Mouse (Mus musculus) megakaryocyte-erythroid progenitor cell, adult 5-6 weeks (primary cell): ENCODE measurements around the gene Fam219b. TPM values are rescaled to one million over a fixed set of nuclear protein-coding genes. Genes with fewer than 3 reads are reported as not detected.
A peak's percentile ranks its signal among the peaks of the same experiment; 100 is the strongest.

Experiments
- ATAC-seq: replicated peaks from 2 replicates; pipeline ENCODE4 v1.8.0; 2016; ENCODE audit warnings: mild to moderate bottlenecking, inconsistent platforms; ENCODE audit not compliant: severe bottlenecking, poor library complexity, low FRiP score, low TSS enrichment
- total RNA-seq, 2 experiments: library from RNA; stranded (forward) in 1 of 2; stranded (reverse) in 1 of 2; fragments of 200-1000, 215-1000 nt in 1 of 2; fragments of >200 nt in 1 of 2; fragmentation: Nextera tagmentation in 1 of 2; gene quantifications; 2 replicates each; pipeline ENCODE4 v1.2.3; 2014 to 2017

Gene Fam219b
- total RNA-seq, 2 experiments from 2014 or later = 9.2 to 12.7 TPM

DNA sequence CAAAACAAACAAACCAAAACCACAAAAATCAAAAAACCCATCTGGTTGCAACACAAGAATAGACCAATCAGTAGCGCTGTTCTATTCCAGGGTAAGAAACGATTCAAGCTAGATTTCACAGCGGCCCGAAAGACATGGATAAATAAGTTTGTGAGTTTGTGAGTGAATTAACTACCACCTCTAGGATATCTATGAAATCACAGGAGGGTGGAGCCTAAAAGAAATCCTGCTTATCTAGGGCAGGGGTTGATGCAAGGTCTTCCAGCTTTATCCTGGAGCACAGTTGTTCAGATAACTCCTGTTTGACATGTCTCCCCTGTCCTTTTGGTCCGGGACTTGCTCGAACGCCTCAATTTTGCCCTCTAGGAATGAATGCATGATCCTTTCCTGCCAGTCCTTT, 22.9 kb downstream of the Fam219b start:
- ATAC-seq = 0 out of 2 replicates have a peak, but pooled peaks have one; percentile 11

DNA sequence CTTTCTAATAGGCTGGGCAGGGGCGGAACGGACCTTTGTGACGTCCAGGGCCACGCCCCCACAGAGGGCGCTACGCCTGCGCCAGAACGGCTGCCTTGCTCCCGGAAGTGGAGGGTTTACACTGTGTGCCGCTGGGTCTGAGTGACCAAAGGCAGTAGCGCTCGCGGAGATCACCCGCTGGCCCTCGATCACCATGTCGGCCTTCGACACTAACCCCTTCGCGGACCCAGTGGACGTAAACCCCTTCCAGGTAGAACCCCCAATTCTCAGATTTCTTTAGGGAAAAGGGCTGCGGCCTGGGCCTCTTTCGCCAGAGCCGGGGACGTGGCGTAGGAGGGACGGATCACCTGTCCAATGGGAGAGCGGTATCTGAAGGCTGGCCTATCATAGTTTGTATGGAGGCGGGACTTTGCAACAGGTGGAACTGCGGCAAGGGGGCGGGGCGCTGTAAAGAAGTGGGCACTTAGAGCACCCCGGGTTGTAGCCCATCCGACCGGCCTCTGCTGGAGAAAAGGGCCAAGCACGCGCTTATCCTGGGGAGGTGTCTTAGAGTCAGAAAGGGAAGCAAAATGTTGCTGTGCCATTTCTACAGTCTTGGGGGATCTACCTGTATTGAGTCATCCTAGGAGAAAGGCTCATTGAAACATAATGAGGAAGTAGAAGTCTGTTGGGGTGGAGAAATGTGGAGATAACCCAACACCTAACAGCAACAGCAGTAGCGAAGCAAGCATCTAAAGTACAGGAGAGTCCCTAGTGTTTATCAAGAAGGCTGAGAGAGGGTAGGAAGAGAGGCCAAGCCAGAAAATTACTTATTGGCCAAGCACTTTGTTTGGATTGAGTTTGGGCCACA, 23.8 kb downstream of the Fam219b start, which contains the start of gene Scamp2:
Scamp2 (plus strand) TSS at position 83 of the 850 bp plus-strand sequence.
- peak; percentile 99 for ATAC-seq

DNA sequence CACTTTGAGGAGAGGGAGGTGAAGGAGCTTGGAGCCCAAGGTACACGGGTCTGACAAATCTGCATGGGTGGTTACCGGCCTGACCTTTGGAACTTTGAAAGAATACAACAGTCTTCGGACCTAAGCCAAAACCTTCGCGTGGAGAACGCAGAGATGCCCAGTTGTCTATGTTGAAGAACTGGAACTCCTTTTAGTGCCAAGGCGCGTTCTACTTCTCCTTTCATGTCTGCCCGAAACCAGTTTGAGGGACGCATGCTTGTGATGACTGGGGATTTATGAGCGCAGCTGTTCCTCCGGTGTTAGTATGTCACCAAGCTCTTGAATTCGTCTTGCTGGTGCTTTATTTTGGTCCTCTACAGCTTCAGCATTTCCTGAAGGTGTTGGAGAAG, 24.4 kb downstream of the Fam219b start:
- ATAC-seq = no peak

DNA sequence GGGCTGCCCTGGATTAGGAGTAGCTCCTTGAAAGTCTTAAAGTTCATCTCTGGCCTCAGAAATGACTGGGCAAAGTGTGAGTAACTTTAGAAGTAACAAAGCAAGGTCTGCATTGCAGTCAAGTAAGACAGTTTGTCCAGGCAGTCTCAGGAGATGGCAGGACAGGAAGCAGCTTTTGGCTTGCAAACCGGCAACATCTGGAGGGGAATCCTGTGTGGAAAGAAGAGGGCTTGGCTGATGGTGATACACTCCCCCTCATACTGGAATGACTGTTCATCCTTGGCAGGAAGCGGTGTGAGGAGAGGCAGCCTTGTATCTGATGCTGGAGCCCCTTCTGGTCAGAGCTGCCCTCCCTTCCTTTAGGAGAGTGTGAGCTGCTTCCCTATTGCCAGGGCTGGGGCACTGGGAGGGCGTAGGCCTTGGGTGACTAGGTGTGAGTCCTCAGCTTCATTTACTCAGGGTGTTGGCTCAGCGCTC, 25.6 kb downstream of the Fam219b start:
- no peak for ATAC-seq

DNA sequence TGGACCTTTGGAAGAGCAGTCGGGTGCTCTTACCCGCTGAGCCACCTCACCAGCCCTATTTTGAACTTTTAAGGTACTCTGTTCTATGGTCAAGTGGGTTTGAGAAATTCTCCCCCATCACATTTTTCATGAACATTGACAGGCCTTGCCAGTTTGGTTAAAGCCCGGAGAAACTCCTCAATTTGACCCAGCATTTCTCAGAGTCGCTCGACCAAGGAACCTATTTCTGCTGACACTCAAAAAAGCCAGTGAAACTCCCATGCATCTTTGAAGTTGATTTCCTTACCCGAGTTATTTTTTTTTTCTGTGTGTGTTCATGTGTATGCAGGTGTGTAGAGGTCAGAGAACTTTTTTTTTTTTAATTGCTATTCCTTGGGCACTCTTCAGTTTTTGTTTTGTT, 27.3 kb downstream of the Fam219b start:
- ATAC-seq = no peak

DNA sequence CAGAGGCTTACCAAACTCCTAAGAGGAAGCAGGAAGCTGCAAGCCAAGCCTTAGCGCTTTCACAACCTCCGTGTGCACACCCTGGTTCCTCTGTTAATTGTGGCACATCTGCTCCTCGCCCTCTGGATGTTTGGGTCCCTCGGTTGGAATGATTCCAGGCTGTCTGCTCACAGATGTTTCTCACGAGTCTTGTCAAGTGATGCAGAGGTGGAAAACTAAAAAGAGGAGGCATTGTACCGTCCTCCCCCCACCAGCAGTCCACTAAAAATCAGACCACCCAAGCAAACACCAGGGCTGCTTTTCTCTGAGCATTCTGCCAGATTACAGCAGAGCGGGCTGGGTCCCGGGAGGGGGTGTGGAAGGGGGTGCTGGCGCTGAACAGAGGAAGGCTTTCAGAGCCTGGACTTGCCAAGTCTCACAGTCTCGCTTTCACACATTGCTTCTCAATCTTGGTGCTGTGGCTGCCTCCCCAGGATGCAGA, 28.5 kb downstream of the Fam219b start:
- ATAC-seq = no peak

DNA sequence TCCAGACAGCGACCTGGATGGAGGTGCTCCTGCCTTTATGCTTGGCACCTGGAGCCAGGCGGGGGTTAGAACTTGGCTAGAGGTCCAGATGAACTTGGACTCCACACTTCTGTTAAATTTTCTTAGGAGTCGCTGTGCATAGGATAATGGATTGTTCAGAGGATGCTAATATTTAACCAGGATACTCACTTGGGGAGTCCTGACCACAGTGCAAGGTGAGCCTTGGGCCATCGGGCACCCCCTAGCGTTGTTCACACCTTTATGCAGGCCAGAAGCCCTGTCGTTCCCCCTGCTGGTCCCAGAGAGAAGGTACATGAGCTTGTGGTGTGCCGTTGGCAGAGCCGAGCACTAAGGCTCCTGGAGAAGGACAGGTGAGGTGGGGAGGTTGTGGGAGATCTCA, 29.5 kb downstream of the Fam219b start:
- ATAC-seq = no peak; the same call in 1 of the 2 replicates

DNA sequence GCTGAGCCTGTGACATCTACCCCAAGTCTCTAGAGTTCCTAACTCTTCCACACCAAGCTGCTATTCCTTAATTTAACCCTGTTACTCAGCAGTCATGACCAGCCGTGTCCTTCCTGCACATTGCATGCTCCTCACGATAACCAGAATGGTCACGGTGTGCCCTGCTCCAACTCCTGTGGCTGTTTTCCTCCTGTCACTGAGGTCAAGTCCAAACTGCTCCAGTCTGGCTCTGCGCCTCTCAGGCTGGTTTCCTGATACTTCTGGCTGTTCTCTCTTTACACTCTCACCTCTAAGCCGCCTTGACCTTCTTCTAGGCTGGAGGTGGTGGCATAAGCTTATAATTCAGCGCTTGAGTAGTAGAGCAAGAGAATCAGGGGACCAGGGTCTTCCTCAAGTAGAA, 31.2 kb downstream of the Fam219b start:
- ATAC-seq = no peak

DNA sequence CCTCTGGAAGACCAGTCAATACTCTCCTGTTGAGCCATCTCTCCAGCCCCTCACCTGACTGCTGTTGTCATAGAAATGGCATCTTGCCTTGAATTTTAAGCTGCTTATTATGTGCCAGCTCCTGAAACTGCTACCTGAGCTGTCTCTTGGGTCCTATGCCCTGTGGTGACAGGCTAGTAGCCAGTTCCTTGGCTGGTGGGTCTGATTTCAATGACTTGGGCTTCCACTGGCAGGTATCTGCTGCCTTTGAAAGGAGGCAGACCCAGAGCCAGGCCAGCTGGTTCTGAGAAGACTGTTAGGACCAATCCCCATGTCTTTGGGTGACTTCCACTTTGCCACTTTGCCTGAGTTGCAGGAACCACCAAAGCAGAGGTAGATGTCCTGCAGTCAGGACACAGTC, 37.1 kb downstream of the Fam219b start:
- no peak for ATAC-seq

DNA sequence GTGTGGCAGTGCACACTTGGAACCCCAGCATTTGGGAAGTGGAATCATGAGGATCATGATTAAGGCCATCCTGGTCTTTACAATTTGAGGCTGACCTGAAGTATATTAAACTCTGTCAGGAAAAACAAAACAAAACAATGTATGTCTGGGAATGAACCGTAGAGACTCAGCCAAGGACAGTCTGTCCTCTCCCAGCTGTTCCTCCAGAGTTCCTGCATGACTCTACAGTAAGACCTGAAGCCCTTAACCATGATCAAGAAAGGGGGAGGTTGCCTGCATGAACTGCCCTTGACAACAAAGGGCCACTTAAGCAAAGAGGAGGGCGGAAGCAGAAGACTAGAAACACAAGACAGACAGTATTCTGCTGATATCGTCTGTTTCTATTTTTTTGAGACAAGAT, 38.2 kb downstream of the Fam219b start:
- ATAC-seq = no peak

DNA sequence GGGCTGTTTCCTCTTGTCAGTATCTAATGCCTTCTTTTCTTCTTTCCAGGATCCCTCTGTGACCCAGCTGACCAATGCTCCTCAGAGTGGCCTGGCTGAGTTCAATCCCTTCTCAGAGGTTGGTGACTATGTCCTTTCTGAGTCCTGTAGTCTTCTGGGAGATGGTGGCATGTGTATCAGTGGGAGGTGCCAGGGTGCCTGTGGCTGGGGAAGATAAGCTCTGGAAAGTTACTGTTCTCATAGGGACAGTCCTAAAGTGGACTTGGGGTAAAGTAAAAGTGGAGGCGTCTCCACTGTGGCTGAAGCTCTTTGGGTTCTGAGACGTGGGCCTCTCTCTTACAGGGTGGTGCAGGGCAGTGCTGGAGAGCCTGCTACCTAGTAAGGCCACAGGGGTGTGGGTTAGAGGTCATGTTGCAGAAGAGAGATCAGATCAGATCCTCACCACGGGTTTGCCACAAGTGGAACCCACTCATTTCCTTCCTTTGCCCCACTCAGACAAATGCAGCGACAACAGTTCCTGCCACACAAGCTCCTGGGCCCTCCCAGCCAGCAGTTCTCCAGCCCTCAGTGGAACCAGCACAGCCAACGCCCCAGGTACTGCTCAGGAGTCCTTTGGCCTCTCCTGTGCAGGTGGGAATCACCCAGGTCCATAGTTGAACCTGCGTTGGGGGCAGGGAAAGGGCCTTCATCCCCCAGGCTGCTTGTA, 40.0 kb downstream of the Fam219b start:
- peak; percentile 76 for ATAC-seq

DNA sequence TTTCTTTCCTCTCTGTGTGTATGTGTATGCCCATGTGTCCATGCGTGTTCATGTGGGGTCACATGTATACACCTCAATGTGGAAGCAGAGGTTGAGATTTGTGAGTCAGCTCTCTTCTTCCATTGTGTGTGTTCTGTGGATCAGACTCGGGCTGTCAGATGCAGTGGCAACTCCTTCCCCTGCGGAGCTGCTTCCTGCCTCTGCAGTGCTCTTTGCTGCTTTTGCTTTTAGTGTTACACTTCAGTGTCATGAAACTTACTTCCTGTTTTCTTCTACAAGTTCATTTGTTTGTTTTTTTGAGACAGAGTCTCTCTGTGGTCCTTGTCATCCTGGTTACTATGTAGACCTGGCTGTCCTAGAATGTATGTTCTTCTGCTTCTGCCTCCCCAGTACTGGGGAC, 47.7 kb downstream of the Fam219b start:
- ATAC-seq = no peak

DNA sequence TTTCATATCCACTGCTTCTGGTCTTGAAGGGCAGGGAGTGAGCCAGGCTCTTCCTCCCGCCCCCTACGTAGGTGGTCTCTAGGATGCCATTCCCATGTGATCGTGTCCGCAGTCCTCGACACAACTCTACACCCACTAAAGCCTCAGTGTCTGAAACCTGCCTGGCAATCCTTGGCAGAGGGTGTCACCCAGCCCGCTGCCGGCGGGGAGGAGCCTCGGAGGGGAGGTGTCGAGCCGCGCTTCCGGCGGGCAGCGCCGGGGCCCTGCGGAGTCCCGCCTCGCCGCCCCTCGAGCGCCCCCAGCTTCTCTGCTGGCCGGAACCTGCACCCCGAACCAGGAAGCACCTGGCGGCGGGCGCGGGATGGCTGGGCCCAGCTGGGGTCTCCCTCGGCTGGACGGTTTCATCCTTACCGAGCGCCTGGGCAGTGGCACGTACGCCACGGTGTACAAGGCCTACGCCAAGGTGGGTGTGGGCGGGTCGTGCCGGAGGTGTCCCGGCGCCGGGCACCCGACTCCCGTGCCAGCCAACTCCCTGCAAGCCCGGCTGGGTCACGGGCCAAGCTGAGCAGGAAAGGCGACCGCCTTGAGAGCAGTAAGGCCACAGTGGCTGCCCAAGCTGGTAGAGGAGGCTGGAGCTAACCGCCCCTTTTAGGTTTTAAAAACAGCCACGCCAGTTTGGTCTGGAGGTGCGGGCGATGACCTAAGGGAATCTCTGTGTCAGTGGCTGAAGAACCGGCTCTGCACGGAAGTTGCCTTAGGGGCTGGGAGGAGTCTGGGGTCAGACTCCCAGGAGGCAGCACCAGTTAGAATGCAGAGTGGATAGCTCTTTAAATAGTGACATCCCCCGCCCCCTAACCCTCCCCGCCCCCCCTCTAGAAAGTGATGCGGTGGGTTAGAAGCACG, 52.1 kb downstream of the Fam219b start, which contains the start of gene Ulk3:
Ulk3 (plus strand) TSS at position 229 of the 903 bp plus-strand sequence.
- peak; percentile 90 for ATAC-seq

DNA sequence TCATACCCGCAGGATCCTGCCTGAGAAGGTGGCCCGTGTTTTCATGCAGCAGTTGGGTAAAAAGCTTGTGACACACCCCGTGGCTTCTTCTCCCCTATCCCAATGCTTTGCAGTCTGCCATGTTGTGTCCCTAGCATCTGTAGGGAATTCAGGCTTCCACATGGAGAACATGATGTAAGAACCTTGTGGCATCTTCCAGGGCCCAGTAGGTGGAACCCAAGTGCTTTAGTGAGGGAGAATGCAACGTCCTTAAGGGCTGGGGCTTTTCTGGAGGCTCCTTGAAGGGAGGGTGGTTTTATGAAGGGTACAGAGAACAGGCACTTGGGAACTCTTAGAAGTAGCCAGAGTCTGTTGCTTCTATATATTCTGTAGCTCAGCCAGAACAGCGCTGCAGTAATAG, 53.4 kb downstream of the Fam219b start:
- no peak for ATAC-seq

Other genes starting within 250 kb of the Fam219b start
- gene Ppcdc, start 97.4 kb upstream of the Fam219b start, total RNA-seq (2014; fragmentation: Nextera tagmentation) = 22.1 and 34.8 TPM in 2 replicates
- gene Ppcdc, start 97.4 kb upstream of the Fam219b start, total RNA-seq (2017) = 10.5 and 13.9 TPM in 2 replicates
- gene Scamp5, start 69.5 kb upstream of the Fam219b start, total RNA-seq (2014; fragmentation: Nextera tagmentation) = not detected in 2 replicates
- gene Scamp5, start 69.5 kb upstream of the Fam219b start, total RNA-seq (2017) = not detected in 2 replicates
- gene Rpp25, start 33.5 kb upstream of the Fam219b start, total RNA-seq (2014; fragmentation: Nextera tagmentation) = not detected in 2 replicates
- not detected in 2 replicates for gene Rpp25, start 33.5 kb upstream of the Fam219b start, total RNA-seq (2017)
- 479 and 484 TPM in 2 replicates for gene Cox5a, start 16.3 kb upstream of the Fam219b start, total RNA-seq (2014; fragmentation: Nextera tagmentation)
- gene Cox5a, start 16.3 kb upstream of the Fam219b start, total RNA-seq (2017) = 60.4 and 80.0 TPM in 2 replicates
- 13.5 and 16.6 TPM in 2 replicates for gene Mpi, start 15.2 kb downstream of the Fam219b start, total RNA-seq (2014; fragmentation: Nextera tagmentation)
- gene Mpi, start 15.2 kb downstream of the Fam219b start, total RNA-seq (2017) = 6.6 and 6.7 TPM in 2 replicates
- gene Scamp2, start 23.4 kb downstream of the Fam219b start, total RNA-seq (2014; fragmentation: Nextera tagmentation) = 21.5 and 45.2 TPM in 2 replicates
- gene Scamp2, start 23.4 kb downstream of the Fam219b start, total RNA-seq (2017) = 10.1 and 22.2 TPM in 2 replicates
- gene Ulk3, start 51.9 kb downstream of the Fam219b start, total RNA-seq (2014; fragmentation: Nextera tagmentation) = 8.7 and 16.7 TPM in 2 replicates
- 2.6 and 3.8 TPM in 2 replicates for gene Ulk3, start 51.9 kb downstream of the Fam219b start, total RNA-seq (2017)
- not detected in 2 replicates for gene Cplx3, start 68.8 kb downstream of the Fam219b start, total RNA-seq (2014; fragmentation: Nextera tagmentation)
- gene Cplx3, start 68.8 kb downstream of the Fam219b start, total RNA-seq (2017) = not detected in 2 replicates
- gene Lman1l, start 83.2 kb downstream of the Fam219b start, total RNA-seq (2014; fragmentation: Nextera tagmentation) = not detected in 2 replicates
- gene Lman1l, start 83.2 kb downstream of the Fam219b start, total RNA-seq (2017) = not detected in 2 replicates
- gene Csk, start 116.1 kb downstream of the Fam219b start, total RNA-seq (2014; fragmentation: Nextera tagmentation) = 151 and 213 TPM in 2 replicates
- gene Csk, start 116.1 kb downstream of the Fam219b start, total RNA-seq (2017) = 158 and 213 TPM in 2 replicates
- not detected in 2 replicates for gene Cyp1a2, start 146.2 kb downstream of the Fam219b start, total RNA-seq (2014; fragmentation: Nextera tagmentation)
- not detected in 2 replicates for gene Cyp1a2, start 146.2 kb downstream of the Fam219b start, total RNA-seq (2017)
- gene Cyp1a1, start 150.4 kb downstream of the Fam219b start, total RNA-seq (2014; fragmentation: Nextera tagmentation) = 0.52 and 1.7 TPM in 2 replicates
- 1.3 TPM in 1 of 2 replicates, not detected in the other for gene Cyp1a1, start 150.4 kb downstream of the Fam219b start, total RNA-seq (2017)
- 14.2 and 25.0 TPM in 2 replicates for gene Edc3, start 171.0 kb downstream of the Fam219b start, total RNA-seq (2014; fragmentation: Nextera tagmentation)
- gene Edc3, start 171.0 kb downstream of the Fam219b start, total RNA-seq (2017) = 4.8 and 6.0 TPM in 2 replicates
- 58.1 and 73.0 TPM in 2 replicates for gene Clk3, start 228.3 kb downstream of the Fam219b start, total RNA-seq (2014; fragmentation: Nextera tagmentation)
- 24.7 and 36.4 TPM in 2 replicates for gene Clk3, start 228.3 kb downstream of the Fam219b start, total RNA-seq (2017)